Mouse (Mus musculus) left cerebral cortex, adult 9 months (tissue): Measurements from ENCODE around the gene Tyw1.
"Not testable (repeated sequence)": the region's sequence is repeated elsewhere in the genome, so short reads cannot be mapped to it uniquely, and the experiment has no call there.

Source experiments
- DNase-seq, 2 experiments: peaks; one replicate each; pipeline ENCODE4 v3.0.0; 2022; ENCODE audit warnings: low spot score in 2 of 2

Tyw1 gene

DNA sequence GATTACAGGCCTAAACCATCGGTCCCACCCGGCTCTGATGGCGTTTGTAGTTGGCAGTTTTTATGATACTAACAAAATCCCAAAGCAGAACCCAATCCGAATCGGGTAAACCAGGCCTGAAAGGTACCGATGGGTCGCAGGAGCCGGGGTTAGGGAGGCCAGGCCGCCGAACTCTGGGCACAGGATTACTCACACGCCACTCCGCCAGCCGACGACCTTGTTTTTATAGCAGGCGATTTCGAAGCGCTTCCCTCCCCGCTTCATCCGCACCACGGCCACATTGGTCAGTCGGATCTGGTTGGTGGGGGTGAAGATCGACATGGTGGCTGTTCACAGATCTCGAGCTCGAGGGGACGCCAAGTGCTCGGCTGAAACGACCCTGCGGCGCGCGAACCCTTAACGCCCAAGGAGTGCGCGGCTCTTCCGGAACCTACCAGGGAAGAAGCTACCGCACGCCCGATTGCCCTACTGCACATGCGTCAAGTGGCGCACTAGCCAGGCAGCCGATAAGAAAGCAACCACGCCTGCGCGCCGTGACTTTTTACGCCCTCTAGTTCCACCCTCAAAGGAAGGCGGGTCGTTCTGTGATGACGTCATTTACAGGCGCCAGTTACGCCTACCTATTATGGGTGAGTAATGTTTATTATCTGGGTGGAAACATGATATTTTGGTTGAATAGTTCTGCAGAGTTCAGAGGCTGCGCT is at the start of gene Tyw1, which contains the start of gene Sbds:
Gene Tyw1 (plus strand): TSS at position 603 of the 704 bp plus-strand sequence.
Gene Sbds (minus strand): TSS at position 514 of the 704 bp plus-strand sequence.
- peak; percentile 95 to 99 for DNase-seq

DNA sequence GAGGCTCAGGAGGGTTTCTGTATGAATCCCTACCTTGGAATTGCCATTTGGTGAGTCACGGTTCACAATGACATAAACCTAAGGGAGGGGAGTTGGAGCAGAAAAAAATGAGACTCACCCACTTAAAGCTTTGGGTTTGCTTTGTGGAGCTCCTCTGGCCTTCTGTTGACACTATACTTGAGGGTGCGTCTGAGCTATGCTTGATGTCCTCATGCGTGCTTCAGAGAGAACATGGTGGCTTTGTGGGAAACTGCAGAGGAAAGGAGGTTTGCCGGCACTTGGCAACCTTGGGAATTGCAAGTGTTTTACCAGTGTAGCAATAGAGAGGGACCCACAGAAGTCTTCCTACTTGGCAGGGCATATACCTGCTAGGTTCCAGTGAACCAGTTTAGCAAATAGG is 48.1 kb upstream of the Tyw1 start:
- no peak for DNase-seq

DNA sequence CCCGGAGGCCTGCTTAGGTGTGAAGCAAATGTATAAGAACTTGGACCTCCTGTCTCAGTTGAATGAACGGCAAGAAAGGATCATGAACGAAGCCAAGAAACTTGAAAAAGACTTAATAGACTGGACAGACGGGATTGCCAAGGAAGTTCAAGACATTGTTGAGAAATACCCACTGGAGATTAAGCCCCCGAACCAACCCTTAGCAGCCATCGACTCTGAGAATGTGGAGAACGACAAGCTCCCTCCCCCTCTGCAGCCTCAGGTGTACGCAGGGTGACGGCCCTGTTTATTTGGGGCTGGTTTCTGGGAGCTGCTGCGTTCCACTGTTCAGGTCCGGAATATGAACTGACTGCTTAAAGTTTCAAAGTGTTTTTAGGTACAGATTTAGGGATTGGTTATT is 42.5 kb upstream of the Tyw1 start:
- DNase-seq = no peak

DNA sequence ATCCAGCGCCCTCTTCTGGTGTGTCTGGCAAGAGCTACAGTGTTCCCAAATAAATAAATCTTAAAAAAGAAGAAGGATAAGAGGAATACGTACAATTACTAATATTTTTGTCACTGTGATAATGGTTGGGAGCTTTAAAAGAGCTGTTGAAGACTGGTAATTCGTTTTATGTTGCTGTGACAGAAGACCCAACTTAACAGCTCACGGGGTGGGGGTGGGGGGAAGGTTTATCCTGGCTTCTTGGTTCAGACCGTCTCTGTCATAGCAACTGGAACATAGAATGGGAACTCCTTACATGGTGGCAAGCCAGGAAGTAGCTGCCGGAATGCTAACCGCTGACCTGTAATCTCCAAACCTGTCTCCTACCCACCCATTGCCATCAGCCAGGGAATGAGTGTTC is 38.6 kb upstream of the Tyw1 start, which contains the start of gene Tmem248:
Gene Tmem248 (plus strand): TSS at position 301 of the 400 bp plus-strand sequence.
- no peak for DNase-seq

DNA sequence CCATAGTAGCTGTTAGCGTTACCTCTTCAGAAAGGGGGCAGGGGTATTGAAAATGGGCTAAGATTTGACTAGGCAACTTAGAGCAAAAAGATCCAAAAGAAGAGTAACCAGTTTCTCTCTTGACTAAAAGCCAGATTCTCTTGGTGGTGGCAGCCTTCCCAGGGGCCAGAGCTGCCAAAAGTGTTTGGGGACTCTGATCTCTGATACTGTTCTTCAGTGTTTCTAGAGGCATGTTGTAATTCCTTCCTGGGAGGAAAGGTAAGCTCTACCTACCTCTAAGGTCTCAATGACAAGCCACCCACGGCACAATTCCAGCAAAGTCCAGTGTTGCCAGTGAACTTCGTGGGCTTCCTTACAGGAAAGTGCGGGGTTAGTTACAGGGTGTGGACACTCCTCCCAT is 38.0 kb upstream of the Tyw1 start:
- no peak for DNase-seq

DNA sequence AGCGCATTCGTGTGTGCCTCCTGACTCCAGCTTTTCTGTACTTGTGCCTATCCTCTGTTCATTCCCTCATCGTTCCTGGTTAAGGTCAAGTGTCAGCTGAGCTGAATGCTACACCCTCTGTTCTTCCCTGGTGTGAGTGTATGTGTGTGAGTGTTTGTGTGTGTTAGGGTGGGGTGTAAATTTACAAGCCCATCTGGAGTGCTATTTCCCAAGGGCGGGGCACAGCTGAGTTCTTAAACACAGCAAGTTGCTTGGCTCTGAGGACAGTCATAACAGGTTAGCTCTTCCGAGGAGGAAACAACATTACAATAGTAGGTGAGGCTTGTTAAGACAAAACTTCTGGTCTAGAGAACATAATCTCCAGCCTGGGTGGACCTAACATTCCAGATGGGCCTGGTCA is 37.1 kb upstream of the Tyw1 start:
- no peak for DNase-seq

DNA sequence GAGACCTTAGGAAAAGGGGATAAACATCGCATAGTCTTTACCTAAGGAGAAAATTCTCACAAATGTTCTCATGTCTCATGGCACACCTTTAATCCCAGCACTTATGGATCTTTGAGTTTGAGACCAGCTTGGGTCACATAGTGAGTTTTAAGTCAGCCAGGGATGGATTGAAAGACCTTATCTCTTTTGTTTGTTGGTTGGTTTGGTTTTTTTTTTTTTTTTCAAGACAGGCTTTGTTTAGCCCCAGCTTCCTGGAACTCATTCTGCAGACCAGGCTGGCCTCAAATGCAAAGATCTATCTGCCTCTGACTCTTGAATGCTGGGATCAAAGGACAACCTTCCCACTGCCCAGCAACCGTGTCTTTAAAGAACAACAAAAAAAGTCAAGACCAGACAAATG is 34.1 kb upstream of the Tyw1 start:
- no peak for DNase-seq

DNA sequence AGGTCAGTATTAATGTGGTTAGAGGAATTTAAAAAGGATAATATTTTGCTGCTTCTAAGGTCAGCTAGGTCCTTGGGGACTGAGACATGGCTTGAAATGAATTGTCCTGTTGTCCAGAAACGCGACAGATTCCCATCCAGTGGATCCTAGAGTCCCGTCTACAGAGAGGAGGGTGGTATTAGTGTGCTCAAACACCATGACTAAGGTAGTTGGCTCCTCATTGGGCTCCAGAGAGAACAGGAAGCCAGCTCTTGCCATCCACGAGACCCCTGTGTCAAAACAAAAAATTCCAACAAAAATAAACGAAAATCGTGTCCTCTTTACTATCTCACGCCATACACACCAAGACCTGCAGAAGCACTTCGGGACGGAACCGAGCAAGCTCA is 33.7 kb upstream of the Tyw1 start:
- DNase-seq = peak in 1 of 2 experiments; percentile 23

DNA sequence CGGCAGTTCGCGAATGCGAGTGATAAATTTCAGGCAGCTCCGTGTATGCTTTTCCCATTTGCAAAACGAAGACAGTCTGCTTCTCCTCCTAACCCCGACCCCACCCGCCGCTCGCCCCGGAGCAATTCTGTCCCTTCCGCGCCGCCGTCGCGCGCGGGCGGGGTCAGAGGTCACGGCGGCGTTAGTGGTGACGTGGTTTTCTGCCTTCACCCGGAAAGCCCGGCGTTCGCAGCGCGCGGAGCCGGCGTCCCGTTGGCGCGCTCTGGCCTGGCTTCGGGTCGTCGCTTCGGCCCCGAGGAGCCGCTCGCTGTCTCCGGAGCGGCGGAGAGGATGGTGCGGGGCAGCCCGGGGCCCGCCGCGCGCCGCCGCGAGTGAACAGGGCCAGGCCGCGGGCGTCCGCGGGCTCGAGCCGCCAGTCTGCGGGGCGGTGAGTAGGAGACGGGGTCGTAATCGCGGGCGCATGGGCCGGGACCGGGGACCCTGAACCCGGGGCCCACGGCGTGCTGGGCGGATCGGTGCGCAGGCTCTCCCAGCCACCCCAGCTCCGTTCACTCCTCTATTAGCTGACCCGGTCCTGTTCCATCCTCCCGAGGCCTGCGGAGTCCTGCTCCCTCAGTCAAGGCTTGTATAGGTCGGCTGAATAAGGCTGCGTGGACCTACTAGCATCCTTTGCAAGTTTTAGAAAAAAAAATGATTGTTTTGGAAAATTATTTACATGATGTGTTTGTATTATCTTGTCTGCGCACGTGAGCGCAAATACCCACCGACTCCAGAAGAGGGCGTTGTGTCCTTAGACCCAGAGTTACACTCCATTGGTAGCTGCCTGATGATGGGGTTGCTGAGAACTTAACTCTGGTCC is 33.0 kb upstream of the Tyw1 start:
- DNase-seq = peak; percentile 78 to 93

DNA sequence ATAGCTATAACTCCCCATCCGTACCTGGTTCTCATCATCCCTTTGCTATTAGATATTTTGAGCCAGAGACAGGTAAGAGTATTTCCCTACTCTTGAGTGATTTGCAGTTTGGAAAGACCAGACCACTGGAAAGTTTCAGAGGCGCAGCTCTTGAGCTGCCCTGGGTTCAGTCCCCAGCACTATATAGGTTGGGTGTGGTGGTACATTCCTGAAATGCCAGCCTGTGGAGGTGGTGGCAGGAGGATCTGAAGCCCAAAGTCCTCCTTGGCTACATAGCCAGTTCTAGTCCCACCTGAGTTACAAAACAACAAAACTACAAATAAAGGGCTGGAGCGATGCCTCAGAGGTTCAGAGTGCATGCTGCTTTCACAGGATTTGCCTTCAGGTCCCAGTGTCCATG is 28.6 kb upstream of the Tyw1 start:
- DNase-seq = no peak

DNA sequence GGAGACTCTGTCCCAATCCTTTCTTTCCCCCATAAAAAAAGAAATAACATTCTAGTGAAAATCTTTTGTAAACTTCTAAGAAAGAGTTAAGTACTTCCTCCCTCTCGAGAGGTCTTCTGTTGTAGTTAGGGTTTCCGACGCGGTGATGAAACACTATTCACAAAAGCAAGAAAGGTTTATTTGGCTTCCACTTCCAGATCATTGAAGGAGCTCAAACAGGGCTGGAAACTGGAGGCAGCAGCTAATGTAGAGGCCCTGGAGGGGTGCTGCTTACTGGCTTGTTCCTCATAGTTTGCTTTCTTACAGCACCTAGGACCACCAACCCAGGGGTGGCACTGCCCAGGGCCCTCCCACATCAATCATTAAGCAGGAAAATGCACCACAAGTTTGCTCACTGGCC is 27.3 kb upstream of the Tyw1 start:
- DNase-seq = no peak

DNA sequence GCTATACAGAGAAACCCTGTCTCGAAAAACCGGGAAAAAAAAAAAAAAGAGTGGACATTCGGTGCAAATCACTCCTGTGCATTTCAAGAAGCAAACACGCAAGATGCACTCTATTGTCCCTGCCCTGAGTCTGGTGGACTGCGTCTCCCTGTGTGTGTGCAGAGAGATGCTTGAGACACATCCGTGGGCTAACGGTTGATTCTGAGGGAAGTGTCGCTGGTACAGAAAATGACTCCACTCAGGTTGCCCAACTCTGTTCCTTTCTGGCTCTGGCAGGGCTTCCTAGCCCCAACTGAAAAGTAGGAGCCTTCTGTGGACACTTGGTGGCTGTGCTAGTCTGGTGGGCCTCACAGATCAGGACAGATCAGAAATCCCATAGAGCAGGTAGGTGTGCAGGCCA is 19.1 kb upstream of the Tyw1 start:
- no peak for DNase-seq

DNA sequence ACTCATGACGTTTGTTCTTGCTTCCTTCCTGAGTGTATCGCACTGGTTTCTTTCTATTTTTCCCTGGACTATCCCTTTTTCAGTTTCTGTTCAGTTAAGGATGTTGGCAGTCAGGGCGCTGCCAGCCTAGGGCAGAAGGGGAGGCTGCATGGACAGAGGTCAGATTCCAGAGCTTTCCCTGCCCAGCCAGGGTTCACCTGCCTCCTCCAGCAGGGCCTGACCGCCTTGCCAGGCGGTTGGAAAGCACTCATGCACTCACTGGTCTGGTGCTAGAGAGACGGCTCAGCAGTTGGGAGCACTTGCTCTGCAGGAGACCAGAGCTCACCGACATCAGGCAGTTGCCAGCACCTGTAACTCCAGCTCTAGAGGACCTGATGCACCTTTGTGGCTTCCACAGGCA is 16.2 kb upstream of the Tyw1 start:
- no peak for DNase-seq

DNA sequence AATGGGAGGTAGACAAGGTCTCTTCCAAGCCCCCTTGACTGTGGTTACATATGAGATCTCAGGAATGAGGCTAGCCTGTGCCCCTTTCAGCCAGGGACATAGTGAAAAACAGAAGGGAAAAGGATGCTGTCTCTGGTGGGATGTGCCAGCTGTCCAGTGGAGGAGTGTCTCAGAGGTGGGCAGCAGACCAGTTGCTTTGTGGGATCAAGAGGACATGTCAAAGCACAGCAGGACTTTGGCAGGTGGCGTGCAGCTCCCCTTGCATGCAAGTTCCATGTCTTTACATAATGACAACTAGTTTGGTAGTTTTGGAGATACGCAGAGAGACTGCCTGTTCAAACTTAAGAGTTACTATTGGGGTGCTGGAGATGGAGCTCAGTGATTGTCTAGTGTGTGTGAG is 15.6 kb upstream of the Tyw1 start:
- DNase-seq = no peak

DNA sequence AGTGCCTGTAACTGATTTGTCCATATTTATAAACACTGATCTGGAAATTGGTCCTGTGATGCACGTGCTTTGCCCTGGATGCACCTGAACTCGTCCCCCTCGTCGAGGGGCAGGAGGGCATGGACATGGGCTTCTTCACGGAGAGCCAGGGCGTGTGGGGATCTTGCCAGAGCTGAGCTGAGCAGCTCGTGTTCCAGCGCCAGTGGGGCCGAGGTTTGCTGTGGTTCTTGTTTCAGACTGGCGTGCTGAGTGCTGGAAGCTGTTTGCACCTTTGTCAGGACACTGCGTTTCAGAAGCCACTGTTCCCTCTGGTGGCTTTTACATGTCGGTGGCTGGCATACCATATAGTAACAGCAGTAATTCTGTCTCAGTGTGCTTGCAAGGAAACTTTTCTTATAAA is 14.0 kb upstream of the Tyw1 start:
- DNase-seq = no peak

DNA sequence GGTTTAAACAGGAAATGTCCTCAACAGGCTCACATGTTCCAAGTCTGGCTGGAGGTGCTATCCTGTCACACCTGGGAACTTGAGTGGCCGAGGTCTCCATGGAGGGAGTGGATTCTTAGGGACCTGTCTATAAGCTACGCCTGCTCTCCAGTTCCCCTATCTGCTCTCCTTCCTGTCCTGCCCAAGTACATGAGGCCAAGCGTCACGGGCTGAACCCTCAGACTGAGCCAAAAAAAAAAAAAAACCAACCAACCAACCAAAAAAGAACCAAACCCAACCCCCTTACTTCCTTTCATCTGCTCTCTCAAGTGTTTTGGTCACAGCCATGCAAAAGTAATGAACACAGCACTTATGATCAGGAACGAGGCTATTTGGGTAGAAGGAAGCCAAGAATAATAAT is 7.6 kb upstream of the Tyw1 start:
- no peak for DNase-seq

DNA sequence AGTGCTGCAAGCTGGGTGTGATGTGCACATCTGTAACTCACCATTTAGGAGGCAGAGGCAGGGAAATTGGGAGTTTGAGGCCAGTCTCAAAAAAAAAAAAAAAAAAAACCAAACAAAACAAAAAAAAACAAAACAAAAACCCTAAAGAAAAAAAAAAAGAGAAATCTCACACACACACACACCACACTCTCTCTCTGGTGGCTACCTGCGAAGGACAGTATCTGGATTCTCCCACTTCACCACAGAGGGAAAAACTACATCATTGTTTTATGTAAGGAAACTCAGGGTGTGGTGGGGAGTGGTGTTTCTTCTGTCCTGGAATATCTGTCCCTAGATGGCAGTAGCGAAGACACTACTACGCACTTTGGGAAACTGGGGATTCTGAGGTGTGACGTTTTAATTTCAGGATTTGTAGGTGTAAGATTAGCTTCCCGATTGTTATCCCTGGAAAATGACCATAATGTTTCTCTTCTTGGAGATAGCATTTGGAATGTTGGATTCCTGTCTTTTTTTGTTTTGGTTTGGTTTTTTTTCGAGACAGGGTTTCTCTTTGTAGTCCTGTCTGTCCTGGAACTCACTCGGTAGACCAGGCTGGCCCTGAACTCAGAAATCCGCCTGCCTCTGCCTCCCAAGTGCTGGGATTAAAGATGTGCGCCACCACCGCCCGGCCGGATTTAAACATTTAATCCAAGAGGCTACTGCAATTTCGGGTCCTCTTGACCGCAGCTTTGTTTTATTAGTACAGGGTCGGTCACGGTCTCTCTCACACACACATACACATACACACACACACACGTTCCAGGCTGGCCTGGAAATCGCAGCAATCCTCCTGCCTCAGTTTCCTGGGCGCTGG is 1.0 kb upstream of the Tyw1 start:
- peak in 1 of 2 experiments; percentile 47 for DNase-seq

DNA sequence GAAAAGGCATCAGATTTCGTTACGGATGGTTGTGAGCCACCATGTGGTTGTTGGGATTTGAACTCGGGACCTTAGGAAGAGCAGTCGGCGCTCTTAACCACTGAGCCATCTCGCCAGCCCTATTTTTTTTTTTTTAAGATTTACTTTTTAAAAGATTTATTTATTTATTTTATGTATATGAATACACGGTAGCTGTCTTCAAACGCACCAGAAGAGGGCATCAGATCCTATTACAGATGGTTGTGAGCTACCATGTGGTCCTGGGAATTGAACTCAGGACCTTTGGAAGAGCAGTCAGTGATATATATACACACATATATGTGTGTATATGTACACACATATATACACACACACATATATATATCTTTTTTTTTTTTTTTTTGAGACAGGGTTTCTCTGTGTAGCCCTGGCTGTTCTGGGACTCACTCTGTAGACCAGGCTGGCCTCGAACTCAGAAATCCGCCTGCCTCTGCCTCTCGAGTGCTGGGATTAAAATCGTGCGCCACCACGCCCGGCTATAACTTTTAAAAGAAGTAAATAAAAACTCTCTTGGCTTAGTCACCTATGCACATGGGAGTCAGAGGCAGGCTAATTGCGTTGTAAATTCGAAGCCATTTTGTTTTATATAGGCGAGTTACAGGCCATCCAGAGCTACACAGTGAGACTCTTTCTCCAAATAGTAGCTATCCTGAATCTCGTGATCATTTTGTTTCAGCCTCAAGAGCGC is 543 bp downstream of the Tyw1 start:
- not testable (repeated sequence) for DNase-seq

DNA sequence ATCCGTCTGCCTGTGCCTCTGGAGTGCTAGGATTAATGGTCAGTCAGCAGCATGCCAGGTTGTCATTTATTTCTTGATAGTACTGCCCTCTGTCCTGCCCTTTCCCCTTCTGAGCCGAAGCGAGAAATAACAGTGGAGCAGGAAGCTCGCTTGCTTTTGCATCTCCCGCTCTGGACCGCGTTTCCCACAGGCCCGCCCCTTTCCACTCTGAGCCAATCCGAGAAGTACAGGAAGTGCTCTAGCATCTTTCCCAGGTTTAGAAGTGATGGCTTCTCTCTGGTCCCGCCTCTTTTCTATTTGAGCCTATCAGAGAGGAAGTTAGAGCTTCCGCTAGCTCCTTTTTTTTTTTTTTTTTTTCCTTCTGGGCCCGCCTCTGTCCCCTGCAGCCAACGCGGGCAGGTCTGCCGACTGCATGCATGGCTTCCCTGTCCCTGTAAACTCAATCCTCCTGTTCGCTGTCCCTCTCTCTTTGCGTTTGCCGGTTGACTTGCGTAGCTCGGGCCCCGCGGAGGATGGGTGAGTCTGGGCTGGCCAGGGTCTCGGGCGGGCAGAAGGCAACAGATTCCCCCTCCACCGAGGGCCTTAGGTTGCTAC is 1.4 kb downstream of the Tyw1 start:
- peak; percentile 91 to 95 for DNase-seq

DNA sequence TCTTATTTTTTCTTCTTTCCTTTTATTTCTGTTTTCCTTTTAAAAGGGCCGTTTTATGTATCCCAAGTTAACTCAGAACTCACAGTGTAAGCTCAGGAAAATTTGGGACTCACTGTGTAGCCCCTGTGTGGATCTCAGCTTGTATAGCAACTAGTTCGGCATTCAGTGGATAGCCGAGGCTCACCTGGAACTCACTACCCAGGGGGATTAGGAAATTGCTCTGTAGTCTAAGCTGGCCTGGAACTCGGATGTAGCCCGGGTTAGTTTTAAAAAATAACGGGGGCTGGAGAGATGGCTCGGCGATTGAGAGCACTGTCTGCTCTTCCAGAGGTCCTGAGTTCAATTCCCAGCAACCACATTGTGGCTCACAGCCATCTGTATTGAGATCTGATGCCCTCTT is 1.9 kb downstream of the Tyw1 start:
- no peak for DNase-seq

DNA sequence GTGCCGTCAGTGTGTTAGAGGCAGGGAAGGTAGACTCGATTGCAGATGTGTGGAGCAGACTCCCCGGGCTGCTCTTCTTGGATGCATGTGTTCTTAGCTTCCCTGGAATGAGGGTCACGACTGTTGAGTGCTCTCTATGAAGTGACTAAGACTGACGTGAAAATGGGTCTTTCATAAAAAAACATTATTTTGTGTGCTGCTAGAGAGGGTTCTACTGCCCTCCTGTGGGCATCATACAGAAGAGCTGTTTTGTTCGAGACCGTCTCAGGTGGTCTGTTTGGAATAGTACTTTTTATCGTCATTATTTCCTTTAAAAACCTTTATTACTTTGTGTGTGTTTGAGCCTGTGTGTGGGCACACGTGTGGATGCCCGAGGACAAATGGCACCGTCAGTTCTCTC is 8.0 kb downstream of the Tyw1 start:
- no peak for DNase-seq
